In genomic region chr7:82625342-82625741, GRCm38 (mm10) we compare ENCODE assay signal across 7 mouse cellular contexts. TPM values are rescaled to one million over a fixed set of nuclear protein-coding genes. Genes with fewer than 3 reads are reported as not detected.
DNase-seq lines count a peak whose midpoint lies in the region; ATAC-seq lines count a peak whose summit lies in the region.

No protein-coding gene starts in this region.

- ATAC-seq in neural tube, embryonic 15.5 days (ENCODE audit: low FRiP score): no peak
- no peak for ATAC-seq in neural tube, embryonic 11.5 days (ENCODE audit: insufficient read depth, low FRiP score, low TSS enrichment)
- ATAC-seq in forebrain, embryonic 14.5 days: no peak

- no peak overlapping the region for H3K4me2 ChIP-seq in neural tube, embryonic 15.5 days
- H3K4me2 ChIP-seq in neural tube, embryonic 11.5 days (ENCODE audit: low read depth): no peak overlapping the region
- H3K4me2 ChIP-seq in forebrain, embryonic 14.5 days (ENCODE audit: low read length): no peak overlapping the region

- WGBS in neural tube, embryonic 15.5 days: 22% methylated on average over 7 of the region's 7 CpGs
- WGBS in neural tube, embryonic 11.5 days: 25% methylated on average over 7 of the region's 7 CpGs
- 27% methylated on average over 7 of the region's 7 CpGs for WGBS in forebrain, embryonic 14.5 days

- no peaks in the 10 kb centered on the region for H3K9me3 ChIP-seq in neural tube, embryonic 15.5 days (replicated peaks)
- H3K9me3 ChIP-seq in neural tube, embryonic 11.5 days (ENCODE audit: control insufficient read depth, low read length): no peaks in the 10 kb centered on the region
- H3K9me3 ChIP-seq in forebrain, embryonic 14.5 days (replicated peaks; ENCODE audit: control insufficient read depth, low read length): no peaks in the 10 kb centered on the region; the same call in 1 of the 2 replicates

- no peak overlapping the region for H3K4me3 ChIP-seq in neural tube, embryonic 15.5 days (replicated peaks)
- H3K4me3 ChIP-seq in neural tube, embryonic 11.5 days (ENCODE audit: low read depth, low read length): no peak overlapping the region
- no peak overlapping the region for H3K4me3 ChIP-seq in forebrain, embryonic 14.5 days (ENCODE audit: low read depth, low read length)

- H3K36me3 ChIP-seq in neural tube, embryonic 15.5 days: no peaks in the 10 kb centered on the region
- H3K36me3 ChIP-seq in neural tube, embryonic 11.5 days (ENCODE audit: control insufficient read depth, insufficient read depth, low read length): no peaks in the 10 kb centered on the region
- H3K36me3 ChIP-seq in forebrain, embryonic 14.5 days (ENCODE audit: control insufficient read depth, insufficient read depth, low read length): no peaks in the 10 kb centered on the region

- H3K27ac ChIP-seq in neural tube, embryonic 15.5 days (replicated peaks): no peak overlapping the region
- no peak overlapping the region for H3K27ac ChIP-seq in neural tube, embryonic 11.5 days (ENCODE audit: low read depth, low read length)
- H3K27ac ChIP-seq in forebrain, embryonic 14.5 days (ENCODE audit: low read depth, low read length): no peak overlapping the region

- no peaks in the 10 kb centered on the region for H3K4me1 ChIP-seq in neural tube, embryonic 15.5 days
- H3K4me1 ChIP-seq in neural tube, embryonic 11.5 days (ENCODE audit: control insufficient read depth, insufficient read depth, low read length): no peaks in the 10 kb centered on the region
- H3K4me1 ChIP-seq in forebrain, embryonic 14.5 days (ENCODE audit: control insufficient read depth, insufficient read depth, low read length): no peaks in the 10 kb centered on the region

- no peak overlapping the region for H3K9ac ChIP-seq in neural tube, embryonic 15.5 days (replicated peaks)
- H3K9ac ChIP-seq in neural tube, embryonic 11.5 days (ENCODE audit: low read length): no peak overlapping the region
- no peak overlapping the region for H3K9ac ChIP-seq in forebrain, embryonic 14.5 days (ENCODE audit: low read length)

- peak; percentile 61 for DNase-seq in neural tube, embryonic 10.5 days (ENCODE audit: extremely low spot score, low spot score)
- peak; percentile 76 for DNase-seq in adrenal gland, postnatal 14 days
- peak; percentile 51 for DNase-seq in induced T-regulatory cell, adult 2 months (ENCODE audit: low read depth)
- DNase-seq in neural tube, embryonic 11.5 days (ENCODE audit: low spot score): peak; percentile 67
- DNase-seq in layer of hippocampus, postnatal 10 days (ENCODE audit: low spot score in 2 of 2): no peak
- no peak for DNase-seq in forebrain, embryonic 14.5 days (ENCODE audit: low spot score)

- no peaks in the 10 kb centered on the region for H3K27me3 ChIP-seq in neural tube, embryonic 15.5 days (replicated peaks)
- H3K27me3 ChIP-seq in neural tube, embryonic 11.5 days (ENCODE audit: control insufficient read depth, insufficient read depth, low read length): no peaks in the 10 kb centered on the region
- no peaks in the 10 kb centered on the region for H3K27me3 ChIP-seq in forebrain, embryonic 14.5 days (replicated peaks; ENCODE audit: control insufficient read depth, insufficient read depth, low read length)

RNA-seq across cellular contexts. Expression of gene Saxo2, which starts 23.0 kb away (rescaled TPM):
- 28.9 and 37.7 TPM in 2 replicates for polyA plus RNA-seq in neural tube, embryonic 15.5 days (2015; fragmentation: Nextera tagmentation; extraction: Ambion mirVana)
- 1.7 and 2.9 TPM in 2 replicates for total RNA-seq in adrenal gland, postnatal 14 days (2021)
- 7.9 and 10.2 TPM in 2 replicates for polyA plus RNA-seq in neural tube, embryonic 11.5 days (2014; fragmentation: Nextera tagmentation; extraction: Ambion mirVana)
- total RNA-seq in layer of hippocampus, postnatal 10 days (2021): 10 to 100 TPM; 11.6 to 13.1 TPM
- 17.1 and 22.4 TPM in 2 replicates for polyA plus RNA-seq in forebrain, embryonic 14.5 days (2014; fragmentation: Nextera tagmentation; extraction: Ambion mirVana)

RNA-seq across cellular contexts. Expression of gene Efl1, which starts 23.1 kb away (rescaled TPM):
- polyA plus RNA-seq in neural tube, embryonic 15.5 days (2015; fragmentation: Nextera tagmentation; extraction: Ambion mirVana): 20.8 and 21.1 TPM in 2 replicates
- total RNA-seq in adrenal gland, postnatal 14 days (2021): 16.7 and 21.8 TPM in 2 replicates
- 19.4 and 20.9 TPM in 2 replicates for polyA plus RNA-seq in neural tube, embryonic 11.5 days (2014; fragmentation: Nextera tagmentation; extraction: Ambion mirVana)
- total RNA-seq in layer of hippocampus, postnatal 10 days (2021): 10 to 100 TPM; 16.7 to 19.3 TPM
- polyA plus RNA-seq in forebrain, embryonic 14.5 days (2014; fragmentation: Nextera tagmentation; extraction: Ambion mirVana): 20.4 and 21.5 TPM in 2 replicates

Comparison
In these comparisons a context has a peak if more than half of its experiments do, and no peak if none do; other contexts are left out.
1. DNase-seq: peak in neural tube, embryonic 10.5 days (single experiment), adrenal gland, postnatal 14 days (single experiment), induced T-regulatory cell, adult 2 months (single experiment) and neural tube, embryonic 11.5 days (single experiment); none in layer of hippocampus, postnatal 10 days (0 of 2) and forebrain, embryonic 14.5 days (single experiment).